8 mouse cellular contexts compared by ENCODE assay signal in genomic region chr10:69654866-69655633, GRCm38 (mm10).
DNase-seq lines count a peak whose midpoint lies in the region; ATAC-seq and TF ChIP-seq lines count a peak whose summit lies in the region.

No protein-coding gene starts in this region.

- no peak overlapping the region for H3K4me2 ChIP-seq in kidney, embryonic 15.5 days
- H3K4me2 ChIP-seq in midbrain, embryonic 16.5 days (ENCODE audit: low read length): peak overlapping the region; percentile 27; the same call in 1 of the 2 replicates

- H3K27ac ChIP-seq in kidney, embryonic 15.5 days: no peak overlapping the region
- no peak overlapping the region for H3K27ac ChIP-seq in ES-Bruce4 (ENCODE audit: insufficient read depth, low read length)
- 0 out of 2 replicates have a peak overlapping the region, but pooled peaks have one; percentile 13 for H3K27ac ChIP-seq in midbrain, embryonic 16.5 days (ENCODE audit: low read length)

- no peak overlapping the region for H3K9ac ChIP-seq in kidney, embryonic 15.5 days
- no peak overlapping the region for H3K9ac ChIP-seq in ES-Bruce4 (ENCODE audit: low read depth, poor library complexity, severe bottlenecking)
- H3K9ac ChIP-seq in midbrain, embryonic 16.5 days (ENCODE audit: low read depth, low read length): no peak overlapping the region

- H3K36me3 ChIP-seq in kidney, embryonic 15.5 days: no peaks in the 10 kb centered on the region
- no peaks in the 10 kb centered on the region for H3K36me3 ChIP-seq in ES-Bruce4 (ENCODE audit: control insufficient read depth, insufficient read depth, low read length, poor library complexity, severe bottlenecking)
- H3K36me3 ChIP-seq in midbrain, embryonic 16.5 days (ENCODE audit: control insufficient read depth, insufficient read depth, low read length): no peaks in the 10 kb centered on the region

- no peak for ATAC-seq in kidney, embryonic 15.5 days (replicated peaks; ENCODE audit: low FRiP score)
- ATAC-seq in midbrain, embryonic 16.5 days: no peak
- ATAC-seq in inflammation-experienced regulatory T-cells, adult 6 months: no peak

- TF ChIP-seq CTCF in ES-Bruce4 (IDR thresholded peaks at IDR 0.05; ENCODE audit: low read depth, low read length): peak; percentile 2

- no peaks in the 10 kb centered on the region for H3K27me3 ChIP-seq in kidney, embryonic 15.5 days
- no peaks in the 10 kb centered on the region for H3K27me3 ChIP-seq in ES-Bruce4 (ENCODE audit: control insufficient read depth, insufficient read depth, low read length, poor library complexity, severe bottlenecking)
- no peaks in the 10 kb centered on the region for H3K27me3 ChIP-seq in midbrain, embryonic 16.5 days (ENCODE audit: control insufficient read depth, insufficient read depth, low read depth, low read length)

- H3K4me3 ChIP-seq in kidney, embryonic 15.5 days (replicated peaks): no peak overlapping the region
- no peak overlapping the region for H3K4me3 ChIP-seq in ES-Bruce4 (ENCODE audit: low read depth, low read length)
- no peak overlapping the region for H3K4me3 ChIP-seq in midbrain, embryonic 16.5 days (ENCODE audit: low read depth, low read length)

- peaks cover 42% of the 10 kb centered on the region for H3K4me1 ChIP-seq in kidney, embryonic 15.5 days
- no peaks in the 10 kb centered on the region for H3K4me1 ChIP-seq in ES-Bruce4 (ENCODE audit: control insufficient read depth, insufficient read depth, low read length)
- H3K4me1 ChIP-seq in midbrain, embryonic 16.5 days (ENCODE audit: control insufficient read depth, insufficient read depth, low read length): peaks cover 39% of the 10 kb centered on the region

- TF ChIP-seq POLR2A in ES-Bruce4 (IDR thresholded peaks at IDR 0.05; ENCODE audit: insufficient read depth, low read length): no peak

- 16% methylated on average over 13 of the region's 13 CpGs for WGBS in kidney, embryonic 15.5 days
- 15% methylated on average over 13 of the region's 13 CpGs for WGBS in midbrain, embryonic 16.5 days

- H3K9me3 ChIP-seq in kidney, embryonic 15.5 days (replicated peaks): no peaks in the 10 kb centered on the region
- no peaks in the 10 kb centered on the region for H3K9me3 ChIP-seq in ES-Bruce4 (replicated peaks; ENCODE audit: control insufficient read depth, insufficient read depth, low read length, poor library complexity, severe bottlenecking)
- no peaks in the 10 kb centered on the region for H3K9me3 ChIP-seq in midbrain, embryonic 16.5 days (replicated peaks; ENCODE audit: control insufficient read depth, low read length, poor library complexity, severe bottlenecking)

- no peak for TF ChIP-seq EP300 in ES-Bruce4 (IDR thresholded peaks at IDR 0.05; ENCODE audit: insufficient read depth, low read depth, low read length)

- DNase-seq in kidney, adult 18-20 months: peak; percentile 42
- peak; percentile 82 for DNase-seq in cerebellum, adult 9-10 months
- DNase-seq in frontal cortex, adult 2 months (ENCODE audit: extremely low spot score in 1 of 2, low spot score in 1 of 2): peak; percentile 46 to 94
- peak; percentile 56 to 75 for DNase-seq in layer of hippocampus, postnatal 10 days (ENCODE audit: low spot score in 2 of 2)
